Mouse (Mus musculus): Measurements from ENCODE around the gene Cdh5.
"Not testable (repeated sequence)": the region's sequence is repeated elsewhere in the genome, so short reads cannot be mapped to it uniquely, and the experiment has no call there.

The Cdh5 gene

GRCm38 (mm10) chr8:104101415-104101814 is at the start of gene Cdh5:
Gene Cdh5, plus strand, starts transcription at chr8:104101625.
- DNase-seq (ENCODE audit: low read depth, low spot score): no peak

GRCm38 (mm10) chr8:104059922-104060321 is 41.5 kb upstream of the Cdh5 start:
- DNase-seq (ENCODE audit: low read depth, low spot score): no peak

DNA sequence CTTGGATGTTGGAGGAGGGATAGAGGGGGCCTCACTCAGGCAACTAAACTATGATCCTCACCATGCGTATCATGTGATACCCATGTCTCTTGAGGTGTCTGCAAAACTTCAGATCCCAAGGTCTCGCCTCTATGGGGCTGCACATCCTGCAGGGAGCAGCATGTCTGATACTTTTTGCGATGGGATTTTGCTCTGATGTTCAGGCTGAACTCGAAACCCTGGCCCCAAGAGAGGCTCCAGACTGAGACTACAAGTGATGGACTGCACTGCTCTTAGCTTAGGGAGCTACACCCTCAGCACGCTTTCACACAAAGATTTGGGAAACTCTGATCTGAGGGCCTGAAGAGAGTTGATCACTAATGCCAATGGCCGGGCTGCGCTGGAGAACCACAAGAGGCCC is 41.0 kb upstream of the Cdh5 start:
- no peak for DNase-seq (ENCODE audit: low read depth, low spot score)

DNA sequence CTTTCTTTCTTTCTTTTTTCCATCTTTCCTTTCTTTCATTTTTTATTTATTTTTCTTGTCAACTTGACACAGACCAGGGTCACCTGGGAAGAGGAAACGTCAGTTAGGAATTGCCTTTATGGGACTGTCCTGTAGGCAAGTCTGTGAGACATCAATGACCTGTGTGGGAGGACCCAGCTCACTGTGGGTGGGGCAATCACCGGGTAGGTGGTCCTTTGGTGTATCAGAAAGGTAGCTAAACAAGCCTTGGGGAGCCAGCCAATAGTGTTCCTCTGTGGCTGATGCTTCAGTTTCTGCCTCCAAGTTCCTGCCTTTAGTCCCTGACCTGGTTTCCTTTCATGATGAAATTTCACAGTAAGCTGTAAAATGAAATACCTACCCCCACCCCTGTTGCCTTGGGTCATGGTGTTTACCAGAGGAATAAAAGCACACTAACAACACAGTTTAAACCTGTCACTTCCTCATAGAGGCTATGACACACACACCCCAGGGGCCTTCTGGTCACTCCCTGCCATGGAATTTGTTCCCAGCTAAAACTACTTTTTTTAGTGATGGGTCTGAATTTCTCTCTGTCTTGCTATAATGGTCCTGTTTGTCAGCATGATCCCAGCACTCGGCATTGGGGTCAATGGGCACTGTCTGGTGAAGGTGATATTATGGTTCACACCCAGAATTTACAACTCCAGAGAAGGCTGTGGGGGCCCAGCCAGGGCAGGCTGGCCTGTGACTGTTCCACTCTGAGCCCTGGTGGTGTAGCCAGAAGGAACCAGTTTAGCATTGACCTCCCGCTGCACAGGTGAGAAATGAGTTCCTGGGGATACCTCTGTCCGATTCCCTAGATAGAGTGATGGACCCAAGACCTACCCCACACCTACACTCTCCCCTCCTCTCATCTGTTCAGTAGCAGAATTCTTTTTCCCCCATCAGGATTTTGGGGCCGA is 40.1 kb upstream of the Cdh5 start:
- no peak for DNase-seq (ENCODE audit: low read depth, low spot score)

GRCm38 (mm10) chr8:104061989-104062820 is 39.2 kb upstream of the Cdh5 start:
- DNase-seq (ENCODE audit: low read depth, low spot score): no peak

DNA sequence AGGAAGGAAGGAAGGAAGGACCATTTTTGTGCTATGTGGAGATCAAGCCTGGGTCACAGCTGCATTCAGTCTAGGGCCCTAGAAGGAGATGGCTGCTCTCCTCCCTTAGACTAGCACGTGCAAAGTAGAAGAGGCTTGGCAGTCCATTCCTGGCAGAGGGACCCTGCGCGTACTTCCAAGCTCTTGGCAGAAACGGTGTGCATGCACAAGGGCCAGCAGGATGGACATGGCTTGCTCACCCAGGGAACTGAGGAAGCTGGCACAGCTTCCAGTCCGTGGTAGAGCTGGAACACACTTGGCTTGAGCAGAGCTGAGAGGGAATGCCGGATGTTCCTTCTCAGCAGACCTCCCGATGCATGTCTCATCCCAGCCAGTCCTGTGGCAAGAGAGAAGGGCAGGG is 36.2 kb upstream of the Cdh5 start:
- DNase-seq (ENCODE audit: low read depth, low spot score): no peak

- no peak for DNase-seq (ENCODE audit: low read depth, low spot score)
Measured at GRCm38 (mm10) chr8:104065906-104066518, 35.4 kb upstream of the Cdh5 start.

- DNase-seq (ENCODE audit: low read depth, low spot score): no peak
Measured at GRCm38 (mm10) chr8:104067390-104067925, 34.0 kb upstream of the Cdh5 start.

DNA sequence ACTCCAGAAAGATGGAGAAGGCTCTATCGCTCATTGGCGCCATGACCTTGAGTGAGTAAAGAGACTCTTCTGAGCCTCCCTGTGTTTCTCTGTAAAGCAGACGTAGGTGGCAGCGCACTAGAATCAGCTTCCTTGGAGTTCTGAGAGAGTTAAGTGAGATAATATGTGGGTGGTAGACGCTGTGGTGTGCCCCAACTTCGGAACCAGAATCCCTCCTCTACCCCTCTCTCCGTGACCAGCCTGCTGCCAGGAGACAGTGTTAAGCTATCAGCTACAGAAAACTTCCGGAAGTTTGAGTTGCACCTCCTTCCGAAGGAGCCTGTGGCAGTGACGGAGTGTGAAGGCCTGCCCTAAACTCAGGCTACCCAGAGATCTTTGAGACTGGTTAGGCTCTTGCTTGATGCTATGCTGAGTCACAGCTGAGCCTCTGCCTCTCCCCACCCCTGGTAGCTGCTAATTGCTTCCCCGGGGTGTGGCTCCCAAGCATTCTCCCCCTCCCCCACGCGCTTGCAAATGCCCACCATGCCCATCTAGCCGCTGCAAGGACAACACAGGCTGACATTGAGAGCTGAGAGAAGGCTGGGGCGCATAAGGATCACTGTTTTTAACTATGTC is 32.9 kb upstream of the Cdh5 start:
- DNase-seq (ENCODE audit: low read depth, low spot score): no peak

- DNase-seq (ENCODE audit: low read depth, low spot score): not testable (repeated sequence)
Measured at GRCm38 (mm10) chr8:104070201-104070865, 31.1 kb upstream of the Cdh5 start.

GRCm38 (mm10) chr8:104070949-104071348 is 30.5 kb upstream of the Cdh5 start:
- no peak for DNase-seq (ENCODE audit: low read depth, low spot score)

DNA sequence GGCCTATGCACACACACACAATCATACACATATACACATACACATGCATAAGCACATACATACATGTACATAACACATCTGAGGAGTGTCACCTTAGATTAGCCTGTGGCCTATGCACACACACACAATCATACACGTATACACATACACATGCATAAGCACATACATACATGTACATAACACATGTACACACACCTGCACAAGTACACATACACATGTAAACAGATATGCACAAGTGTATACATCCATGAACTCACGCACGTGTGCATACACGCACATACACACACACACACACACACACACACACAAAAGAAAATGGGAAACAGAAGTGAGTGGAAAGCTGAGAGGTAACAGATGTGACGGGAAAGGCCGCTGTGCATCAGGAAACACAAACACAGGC is 26.3 kb upstream of the Cdh5 start:
- no peak for DNase-seq (ENCODE audit: low read depth, low spot score)

DNA sequence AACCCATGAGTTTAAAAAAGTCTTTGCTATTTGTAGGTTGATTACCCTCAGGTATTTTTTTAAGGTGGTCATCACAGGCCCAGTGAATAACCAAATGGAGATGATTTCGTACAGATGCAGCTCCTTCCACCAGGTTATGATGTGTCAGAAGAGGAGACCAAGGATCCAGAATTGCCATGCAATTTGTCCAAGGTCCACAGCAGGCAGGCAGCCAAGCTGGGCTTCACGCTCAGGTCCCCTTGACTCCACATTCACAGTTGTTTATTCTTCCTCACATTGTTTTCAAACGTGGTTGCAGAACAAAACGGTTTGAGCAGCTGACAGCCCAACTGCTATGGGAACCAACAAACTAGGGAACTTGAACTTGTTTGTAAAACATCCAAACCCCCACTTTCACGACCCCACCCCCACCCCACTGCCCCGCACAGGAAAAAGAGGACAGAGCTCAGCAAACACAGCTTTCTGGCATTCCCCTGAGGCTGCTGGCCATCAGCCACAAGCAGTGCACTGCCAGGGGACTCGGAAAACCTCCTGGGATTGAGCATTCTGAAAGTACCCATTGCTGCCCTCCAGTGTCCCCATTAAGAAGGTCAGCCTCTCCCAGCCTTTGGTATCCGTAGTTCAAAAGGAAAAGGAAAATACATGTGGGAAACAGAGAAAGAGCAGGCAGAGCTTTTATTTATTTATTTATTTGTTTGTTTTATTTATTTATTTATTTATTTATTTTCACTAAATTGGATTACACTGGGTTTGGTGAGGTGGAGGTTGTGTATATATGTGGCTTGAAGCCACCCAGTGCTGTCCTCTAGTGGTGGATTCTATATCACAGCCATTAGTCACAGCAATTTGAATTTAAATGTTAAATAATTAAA is 24.6 kb upstream of the Cdh5 start:
- no peak for DNase-seq (ENCODE audit: low read depth, low spot score)

DNA sequence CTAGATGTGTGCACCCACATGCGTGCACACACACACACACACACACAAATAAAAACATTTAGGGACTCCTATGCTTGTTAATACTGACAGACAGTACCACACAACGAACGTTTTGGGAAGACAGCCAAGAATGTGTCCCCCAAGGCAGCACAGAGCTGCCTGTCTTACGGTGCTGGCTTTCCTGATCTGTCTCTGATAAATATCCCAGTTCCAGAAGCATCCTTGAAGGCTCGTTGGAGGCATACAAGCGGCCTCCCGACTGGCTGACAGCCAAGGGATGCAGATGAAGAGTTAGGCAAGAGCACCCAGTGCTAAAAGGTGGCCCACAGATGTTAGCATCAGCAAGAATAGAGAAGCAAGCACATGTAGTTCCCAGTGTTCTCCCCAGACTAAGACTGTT is 23.3 kb upstream of the Cdh5 start:
- DNase-seq (ENCODE audit: low read depth, low spot score): no peak

GRCm38 (mm10) chr8:104085281-104085680 is 16.1 kb upstream of the Cdh5 start:
- no peak for DNase-seq (ENCODE audit: low read depth, low spot score)

- no peak for DNase-seq (ENCODE audit: low read depth, low spot score)
Measured at GRCm38 (mm10) chr8:104086615-104087014, 14.8 kb upstream of the Cdh5 start.

DNA sequence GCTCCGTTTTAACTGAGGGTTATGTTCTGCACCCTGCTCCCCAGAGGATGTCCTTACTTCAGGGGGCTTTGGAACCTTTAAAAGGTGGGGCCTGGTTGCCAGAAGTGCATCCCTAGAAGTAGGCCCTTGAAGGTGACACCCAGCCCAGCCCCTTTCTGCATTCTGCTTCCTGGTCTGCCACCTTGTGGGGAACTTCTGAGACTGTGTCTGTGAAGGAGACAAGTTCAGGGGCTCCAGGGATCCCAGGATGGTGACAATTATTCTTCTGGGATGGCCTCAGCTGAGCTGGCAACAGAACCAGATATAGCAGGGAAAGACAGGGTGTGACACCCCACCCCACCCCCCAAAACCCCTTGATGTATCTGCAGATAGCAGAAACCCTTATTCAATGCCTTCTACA is 14.3 kb upstream of the Cdh5 start:
- no peak for DNase-seq (ENCODE audit: low read depth, low spot score)

DNA sequence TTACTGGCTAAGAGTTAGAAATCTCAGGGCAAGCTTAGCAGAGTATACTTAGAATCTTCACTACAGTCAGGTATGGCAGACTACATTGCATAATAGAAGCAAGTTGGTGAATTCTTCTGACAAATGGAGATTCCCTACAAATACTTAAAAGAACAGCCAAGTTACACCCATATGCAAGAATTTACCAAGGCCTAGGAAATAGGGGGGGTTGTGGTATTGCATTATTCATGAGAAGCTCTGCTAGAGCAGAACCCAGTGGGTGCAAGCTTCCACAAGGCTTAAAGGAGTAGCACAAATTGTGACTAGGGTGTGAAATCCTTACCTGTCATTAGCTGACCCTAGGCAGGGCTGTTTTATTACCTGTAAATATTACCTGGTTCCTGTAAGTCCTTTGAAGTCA is 13.5 kb upstream of the Cdh5 start:
- not testable (repeated sequence) for DNase-seq (ENCODE audit: low read depth, low spot score)

DNA sequence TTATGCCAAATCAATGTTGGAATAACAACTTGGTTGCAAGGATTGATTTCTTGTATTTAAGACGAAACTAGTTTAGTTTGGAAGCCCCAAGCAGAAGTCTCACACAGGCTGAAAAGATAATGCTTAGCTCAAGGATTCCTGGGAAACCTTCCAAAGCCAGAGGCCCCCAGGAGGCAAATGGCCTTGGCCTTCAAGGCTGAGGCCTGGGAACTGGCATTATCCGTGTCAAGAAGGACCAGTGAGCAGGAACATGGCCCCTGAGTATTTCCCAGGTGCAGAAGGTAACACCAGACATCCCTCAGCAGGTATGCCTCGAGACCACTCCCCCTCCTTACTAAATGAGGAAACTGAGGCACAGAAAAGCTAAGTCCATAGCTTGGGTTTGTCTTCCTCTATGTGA is 12.5 kb upstream of the Cdh5 start:
- no peak for DNase-seq (ENCODE audit: low read depth, low spot score)
